Mouse (Mus musculus) right cerebral cortex, postnatal 25 days (tissue): ENCODE results near the gene Cdh20.

ENCODE experiments used
- DNase-seq: peaks from one replicate; pipeline ENCODE4 v3.0.0; 2022

The Cdh20 gene

GRCm38 (mm10) chr1:104768371-104769249 lies at the start of gene Cdh20:
Cdh20 (plus strand) TSS chr1:104768529.
- peak; percentile 31 for DNase-seq

GRCm38 (mm10) chr1:104746816-104747215 lies 21.5 kb upstream of the Cdh20 start:
- DNase-seq, result no peak

- no peak for DNase-seq
Observed at GRCm38 (mm10) chr1:104747438-104747837, 20.9 kb upstream of the Cdh20 start.

GRCm38 (mm10) chr1:104754483-104754882 lies 13.8 kb upstream of the Cdh20 start:
- DNase-seq, result peak; percentile 38

DNA sequence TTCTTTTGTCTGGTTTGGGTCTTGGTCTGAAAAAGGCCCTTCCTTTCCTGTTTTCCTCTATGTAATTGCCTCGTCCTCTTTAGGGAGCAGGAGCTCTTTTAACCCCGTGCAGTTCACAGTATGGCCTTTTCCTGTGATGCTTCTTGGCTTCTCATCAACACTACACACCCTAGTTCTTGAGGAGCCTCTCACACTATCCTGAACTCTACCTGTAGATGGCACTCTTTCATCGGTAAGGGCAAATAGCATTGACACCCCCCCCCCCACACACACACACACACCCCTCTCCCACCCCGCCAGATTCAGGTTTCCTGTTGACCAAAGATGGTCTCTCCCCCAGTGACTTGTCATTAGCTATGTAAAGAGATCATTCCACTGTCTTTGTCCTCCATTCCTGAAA lies 12.4 kb upstream of the Cdh20 start:
- DNase-seq, result no peak

GRCm38 (mm10) chr1:104769250-104769607 lies 900 bp downstream of the Cdh20 start:
- peak; percentile 43 for DNase-seq

DNA sequence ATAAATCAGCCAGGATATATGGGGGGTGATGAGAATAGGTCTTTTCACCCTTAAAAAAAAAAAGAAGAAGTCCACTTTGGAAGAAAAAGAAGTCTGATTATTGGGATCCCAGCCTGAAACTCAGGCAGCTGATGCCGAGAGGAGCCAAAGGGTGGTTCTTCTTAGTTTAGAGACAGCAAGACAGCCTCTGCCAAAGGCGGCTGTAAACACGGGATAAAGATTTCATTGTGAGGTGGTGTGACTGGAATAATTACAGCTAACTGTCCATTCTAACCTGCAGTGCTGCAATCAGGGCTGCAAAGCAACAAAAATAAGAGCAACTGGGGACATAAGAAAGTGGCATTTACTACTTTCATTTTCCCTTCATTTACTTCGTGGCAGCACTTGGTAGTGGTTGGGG lies 3.6 kb downstream of the Cdh20 start:
- DNase-seq, result peak; percentile 29

GRCm38 (mm10) chr1:104773207-104773606 lies 4.9 kb downstream of the Cdh20 start:
- DNase-seq, result no peak

DNA sequence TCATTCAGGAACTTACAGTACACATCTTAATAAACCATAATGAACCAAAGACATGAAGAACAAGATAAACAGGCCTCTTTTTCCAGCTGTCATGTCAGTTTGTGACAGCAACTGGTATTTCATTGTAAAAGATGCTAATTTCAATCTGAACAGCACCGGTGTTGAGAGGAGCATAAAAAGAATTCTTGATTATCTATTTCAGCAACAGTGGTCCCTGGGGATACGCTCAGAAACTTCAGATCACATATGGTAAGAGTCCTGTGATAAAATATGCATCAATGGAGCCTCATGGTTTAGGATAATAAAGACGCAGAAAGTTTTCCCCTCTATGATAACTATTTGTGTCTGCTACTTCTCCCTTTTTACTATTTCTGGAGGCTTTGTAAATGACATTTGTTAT lies 25.2 kb downstream of the Cdh20 start:
- no peak for DNase-seq

DNA sequence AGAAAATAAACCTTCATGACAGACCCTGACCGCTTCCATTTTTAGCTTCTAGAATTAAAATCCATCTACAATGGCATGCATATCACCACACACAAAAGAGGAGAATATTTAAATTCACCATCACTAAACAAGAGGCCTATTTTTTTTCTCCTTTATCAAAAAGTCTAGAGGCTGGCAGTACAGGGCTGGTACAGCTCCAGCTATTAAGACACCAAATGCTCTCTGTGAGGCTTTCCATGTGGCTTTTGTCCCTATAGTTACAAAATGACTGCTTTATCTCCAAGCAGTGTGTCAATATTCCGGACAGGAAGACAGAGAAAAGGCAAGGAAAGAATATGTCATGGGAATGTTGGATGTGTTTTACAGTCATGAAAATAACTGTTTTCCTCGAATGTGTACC lies 27.8 kb downstream of the Cdh20 start:
- no peak for DNase-seq

GRCm38 (mm10) chr1:104797139-104797538 lies 28.8 kb downstream of the Cdh20 start:
- no peak for DNase-seq

- peak; percentile 12 for DNase-seq
Observed at GRCm38 (mm10) chr1:104804746-104805145, 36.4 kb downstream of the Cdh20 start.

DNA sequence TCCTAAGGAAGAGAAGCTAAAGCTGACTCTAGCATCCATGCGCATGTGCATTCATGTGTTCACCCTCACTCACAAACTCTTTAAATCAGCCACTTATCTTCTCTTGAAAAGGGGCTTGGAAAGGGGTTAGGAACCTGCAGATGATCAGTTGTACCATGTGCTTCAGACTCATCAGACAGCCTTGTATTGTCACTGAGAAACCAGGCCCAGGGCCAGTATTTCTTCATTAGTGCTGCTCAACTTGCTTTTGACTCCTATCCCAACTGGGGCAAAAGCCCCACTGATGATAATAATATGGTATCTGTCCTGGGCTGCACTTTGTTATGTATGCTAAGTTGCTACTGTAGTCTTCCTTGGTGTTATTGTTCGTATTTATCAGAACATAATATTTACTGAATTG lies 38.9 kb downstream of the Cdh20 start:
- no peak for DNase-seq

DNA sequence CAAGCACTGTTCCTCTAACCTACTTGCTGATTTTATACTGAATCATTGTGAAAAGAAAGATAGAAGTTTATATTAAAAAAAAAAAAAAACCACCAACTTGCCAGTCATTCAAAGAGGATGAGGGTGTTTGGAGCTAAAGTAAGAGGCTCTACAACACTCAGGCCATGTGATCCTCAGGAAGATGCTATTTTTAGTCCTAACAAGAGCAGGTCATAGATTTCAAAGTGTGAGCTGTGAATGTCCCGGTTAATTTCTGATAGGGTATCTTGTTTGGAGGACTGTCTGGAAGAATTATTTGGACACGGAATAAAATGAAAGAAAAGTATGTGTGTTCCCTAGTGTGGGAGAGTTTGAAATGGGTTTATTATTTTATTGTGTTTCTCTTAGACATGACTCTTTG lies 49.2 kb downstream of the Cdh20 start:
- no peak for DNase-seq

GRCm38 (mm10) chr1:104828106-104828505 lies 59.8 kb downstream of the Cdh20 start:
- DNase-seq, result no peak

DNA sequence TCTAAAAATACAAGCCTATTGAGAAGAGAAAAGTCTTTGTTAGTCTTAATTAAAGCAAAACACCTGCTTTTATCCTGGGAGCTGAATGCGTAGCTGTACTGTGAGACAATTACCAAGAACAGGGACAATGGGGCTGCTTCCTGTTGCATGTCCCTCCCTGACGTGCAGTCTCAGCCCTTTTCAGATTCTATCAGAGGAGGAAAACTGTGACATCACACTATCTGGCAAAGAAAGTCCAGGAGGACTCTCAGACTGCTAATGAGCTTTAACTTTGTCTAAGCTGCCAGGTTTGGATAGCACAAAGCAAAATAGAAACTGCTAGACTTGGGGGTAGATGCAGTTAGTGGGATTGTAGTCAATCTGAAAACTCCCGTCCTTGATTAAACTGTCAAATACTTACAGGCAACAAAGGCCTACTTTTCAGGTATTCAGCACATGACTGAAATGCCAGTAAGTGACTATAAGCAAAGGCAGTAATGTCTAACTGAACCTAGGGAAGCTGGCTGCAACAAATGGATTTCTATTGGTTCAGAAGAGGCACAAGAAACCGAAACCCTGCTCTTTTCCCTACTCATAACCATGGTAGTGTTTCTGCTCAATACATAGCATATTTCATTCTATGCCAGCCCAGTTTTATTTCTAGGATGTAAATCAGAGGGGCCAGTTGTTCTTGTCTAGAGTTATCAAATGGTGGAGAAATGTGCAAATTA lies 70.0 kb downstream of the Cdh20 start:
- no peak for DNase-seq

DNA sequence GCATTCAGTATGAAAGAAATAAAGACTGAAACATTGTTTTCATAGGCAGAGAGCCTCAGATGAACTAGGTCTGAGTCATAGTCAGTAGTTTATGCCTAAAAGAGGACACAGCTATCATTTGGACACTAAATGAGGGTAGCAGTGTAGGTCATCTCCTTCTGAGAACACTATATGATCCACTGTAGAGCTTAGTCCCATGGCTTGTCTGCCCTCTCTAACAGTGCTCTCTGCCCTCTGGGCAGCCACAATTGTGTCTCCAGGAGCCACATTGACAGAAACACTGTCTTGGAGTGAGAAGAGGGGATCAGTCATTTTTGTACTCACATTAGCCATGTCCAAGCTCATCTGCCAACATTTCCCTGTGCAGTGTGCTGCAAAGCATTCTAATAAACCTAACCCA lies 70.7 kb downstream of the Cdh20 start:
- DNase-seq, result no peak

GRCm38 (mm10) chr1:104848256-104848919 lies 80.1 kb downstream of the Cdh20 start:
- DNase-seq, result no peak

GRCm38 (mm10) chr1:104848920-104849272 lies 80.6 kb downstream of the Cdh20 start:
- DNase-seq, result no peak

DNA sequence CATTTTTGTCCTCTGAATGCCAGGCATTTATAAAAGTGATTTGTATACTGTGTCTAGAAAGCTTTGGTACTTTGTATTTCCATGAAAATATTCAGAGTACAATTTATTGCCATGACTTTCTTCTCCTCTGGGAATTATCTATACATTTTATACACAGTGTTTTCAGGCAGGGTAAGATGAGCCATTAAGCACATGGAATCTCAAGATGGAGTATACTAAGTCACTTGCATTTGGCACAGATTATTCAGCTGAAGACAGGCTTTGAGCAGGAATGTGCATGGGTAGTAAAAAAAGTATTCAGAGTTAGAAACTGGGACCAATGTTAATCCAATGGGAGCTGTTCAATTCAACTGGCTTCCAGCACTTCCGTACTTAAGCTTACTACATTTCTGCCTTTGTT lies 109.1 kb downstream of the Cdh20 start:
- DNase-seq, result no peak

DNA sequence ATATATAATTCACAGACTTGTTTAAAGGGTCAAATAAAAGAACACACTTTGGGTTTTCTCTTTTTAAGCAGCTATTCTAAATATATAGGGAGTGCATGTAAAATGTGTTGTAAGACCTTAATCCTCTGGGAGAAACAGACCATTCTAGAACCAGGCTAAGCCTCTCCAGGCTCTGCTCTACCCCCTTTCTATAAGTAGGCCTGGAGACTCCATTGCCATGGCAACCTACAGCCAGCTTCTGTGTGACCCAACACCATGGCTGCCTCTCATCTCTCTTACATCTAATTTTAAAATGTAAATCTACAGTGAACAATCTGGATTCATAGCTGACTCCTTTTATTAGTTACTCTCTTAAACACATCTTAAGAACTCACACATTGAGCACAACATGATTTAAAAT lies 133.5 kb downstream of the Cdh20 start:
- no peak for DNase-seq

DNA sequence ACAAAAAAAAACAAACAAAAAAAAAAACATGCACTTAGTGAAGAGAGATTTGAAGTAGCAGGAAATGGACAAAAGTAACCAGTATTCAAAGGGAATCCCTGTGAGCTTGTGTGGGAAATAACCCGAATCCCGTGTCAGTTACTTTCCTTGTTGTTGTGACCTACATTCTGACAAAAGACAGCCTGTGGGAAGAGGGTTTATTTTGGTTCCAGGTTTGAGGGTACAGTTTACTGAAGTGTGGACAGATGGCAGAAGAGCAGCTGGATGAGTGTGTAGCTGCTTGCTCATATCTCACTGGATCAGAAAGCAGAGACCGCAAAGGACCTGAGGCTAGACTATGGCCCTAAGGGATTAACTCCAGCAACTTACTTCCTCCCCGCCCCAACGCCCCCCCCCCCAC lies 135.1 kb downstream of the Cdh20 start:
- no peak for DNase-seq

DNA sequence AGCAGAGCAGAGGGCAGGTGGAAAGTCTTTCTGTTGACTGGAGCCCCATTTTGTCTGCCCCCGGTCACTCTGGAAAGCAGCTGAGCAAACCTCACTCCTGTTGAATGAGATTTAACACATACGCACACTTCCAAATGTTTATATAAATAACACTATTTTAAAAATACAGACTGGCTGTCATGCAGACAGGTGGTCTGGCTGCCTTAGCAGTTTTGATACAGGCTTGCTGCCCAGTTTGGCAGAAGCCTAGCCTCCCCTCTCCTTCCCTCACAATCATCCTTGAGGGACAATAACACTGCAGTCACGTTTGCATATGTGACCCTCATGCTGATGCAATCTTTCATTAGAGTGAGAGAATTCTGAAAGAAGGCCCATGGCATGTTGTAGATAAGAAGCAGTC lies 144.1 kb downstream of the Cdh20 start:
- DNase-seq, result no peak

DNA sequence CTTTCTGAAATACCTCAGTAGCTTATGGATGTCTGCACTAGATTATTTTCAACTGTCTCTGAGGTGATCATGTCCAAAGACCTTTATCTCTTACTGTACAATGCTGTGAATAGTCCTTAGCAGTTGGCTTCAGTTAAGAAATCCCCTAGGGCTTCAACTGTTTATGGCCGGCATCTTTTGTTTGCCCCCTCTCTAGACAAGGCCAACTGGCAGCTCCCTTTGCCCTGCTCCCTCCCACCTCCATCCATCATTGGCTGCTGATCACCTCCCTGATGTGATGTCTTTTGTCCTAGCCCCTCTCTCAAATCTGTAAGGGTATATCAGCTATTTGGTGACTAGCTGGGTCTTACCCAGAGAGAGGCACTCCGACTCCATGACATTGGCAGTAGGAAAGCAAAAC lies 148.2 kb downstream of the Cdh20 start:
- no peak for DNase-seq
